Mouse (Mus musculus): ENCODE results near the gene Cyp3a41a. TPM values are rescaled to one million over a fixed set of nuclear protein-coding genes. Genes with fewer than 3 reads are reported as not detected.
"Not testable (repeated sequence)": the region's sequence is repeated elsewhere in the genome, so short reads cannot be mapped to it uniquely, and the experiment has no call there.

The Cyp3a41a gene
- total RNA-seq (2017), result not detected in 2 replicates

DNA sequence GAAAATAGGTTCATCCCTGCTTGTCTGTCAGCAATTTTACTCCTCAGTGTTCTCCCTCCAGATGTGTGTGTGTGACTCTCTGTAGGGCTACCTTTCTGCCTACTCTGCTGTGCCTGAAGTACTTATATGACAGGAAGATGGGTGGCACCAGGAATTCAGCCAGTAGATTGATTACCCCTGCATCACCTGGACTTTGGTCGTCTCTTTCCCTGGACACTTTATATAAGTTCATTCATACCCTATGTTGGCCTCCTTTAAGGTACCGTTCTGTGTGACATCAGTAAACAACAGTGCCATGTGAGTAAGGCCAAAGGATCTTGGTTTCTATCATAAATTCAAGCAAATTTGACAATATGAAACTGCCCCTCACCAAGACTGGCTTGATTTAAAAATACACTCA lies at the start of gene Cyp3a41a:
TSS of gene Cyp3a41a (minus strand) at position 101 of the 400 bp plus-strand sequence.
- not testable (repeated sequence) for ATAC-seq (replicated peaks in 1 of 2; ENCODE audit: insufficient read depth in 1 of 2, low FRiP score in 2 of 2, low TSS enrichment in 1 of 2, low read depth in 1 of 2, poor library complexity in 2 of 2, severe bottlenecking in 2 of 2)

GRCm38 (mm10) chr5:145737512-145737911 lies 17.6 kb upstream of the Cyp3a41a start:
- not testable (repeated sequence) for ATAC-seq (replicated peaks in 1 of 2; ENCODE audit: insufficient read depth in 1 of 2, low FRiP score in 2 of 2, low TSS enrichment in 1 of 2, low read depth in 1 of 2, poor library complexity in 2 of 2, severe bottlenecking in 2 of 2)

GRCm38 (mm10) chr5:145714296-145714695 lies 5.6 kb downstream of the Cyp3a41a start:
- not testable (repeated sequence) for ATAC-seq (replicated peaks in 1 of 2; ENCODE audit: insufficient read depth in 1 of 2, low FRiP score in 2 of 2, low TSS enrichment in 1 of 2, low read depth in 1 of 2, poor library complexity in 2 of 2, severe bottlenecking in 2 of 2)

- ATAC-seq (replicated peaks in 1 of 2; ENCODE audit: insufficient read depth in 1 of 2, low FRiP score in 2 of 2, low TSS enrichment in 1 of 2, low read depth in 1 of 2, poor library complexity in 2 of 2, severe bottlenecking in 2 of 2), result not testable (repeated sequence)
Observed at GRCm38 (mm10) chr5:145707372-145707771, 12.6 kb downstream of the Cyp3a41a start.

GRCm38 (mm10) chr5:145662007-145662406 lies 57.9 kb downstream of the Cyp3a41a start:
- ATAC-seq (replicated peaks in 1 of 2; ENCODE audit: insufficient read depth in 1 of 2, low FRiP score in 2 of 2, low TSS enrichment in 1 of 2, low read depth in 1 of 2, poor library complexity in 2 of 2, severe bottlenecking in 2 of 2), result 0 out of 4 replicates have a peak, but pooled peaks of 1 of the 2 experiments have one; percentile 17

DNA sequence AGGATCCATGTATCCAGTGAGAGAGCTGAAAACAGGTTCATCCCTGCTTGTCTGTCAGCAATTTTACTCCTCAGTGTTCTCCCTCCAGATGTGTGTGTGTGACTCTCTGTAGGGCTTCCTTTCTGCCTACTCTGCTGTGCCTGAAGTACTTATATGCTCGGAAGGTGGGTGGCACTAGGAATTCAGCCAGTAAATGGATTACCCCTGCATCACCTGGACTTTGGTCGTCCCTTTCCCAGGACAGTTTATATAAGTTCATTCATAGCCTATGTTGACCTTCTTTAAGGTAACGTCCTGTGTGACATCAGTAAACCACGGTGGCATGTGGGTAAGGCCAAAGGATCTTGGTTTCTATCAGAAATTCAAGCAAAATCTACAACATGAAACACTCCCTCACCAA lies 72.2 kb downstream of the Cyp3a41a start:
- ATAC-seq (replicated peaks in 1 of 2; ENCODE audit: insufficient read depth in 1 of 2, low FRiP score in 2 of 2, low TSS enrichment in 1 of 2, low read depth in 1 of 2, poor library complexity in 2 of 2, severe bottlenecking in 2 of 2), result no peak

Other genes with a start within 250 kb of the Cyp3a41a start
- gene Cyp3a41b, start 135.4 kb downstream of the Cyp3a41a start, total RNA-seq (2017), result not detected in 2 replicates
- not detected in 2 replicates for gene Cyp3a44, start 85.7 kb upstream of the Cyp3a41a start, total RNA-seq (2017)
- gene Cyp3a11, start 159.8 kb upstream of the Cyp3a41a start, total RNA-seq (2017), result not detected in 2 replicates